8 mouse cellular contexts compared by ENCODE assay signal in genomic region chr2:119594113-119594981, GRCm38 (mm10). TPM values are rescaled to one million over a fixed set of nuclear protein-coding genes. Genes with fewer than 3 reads are reported as not detected.
DNase-seq lines count a peak whose midpoint lies in the region; ATAC-seq lines count a peak whose summit lies in the region.

No protein-coding gene starts in this region.

- peak; percentile 99 for ATAC-seq in CD4-positive, CD25-positive, alpha-beta regulatory T cell, adult 4 months
- ATAC-seq in heart, embryonic 14.5 days (ENCODE audit: insufficient number of reproducible peaks, insufficient read depth, low FRiP score, low read depth), result peak; percentile 92
- peak; percentile 93 for ATAC-seq in liver, embryonic 13.5 days (ENCODE audit: low read depth)
- peak; percentile 97 for ATAC-seq in stomach, embryonic 16.5 days (ENCODE audit: insufficient read depth, low FRiP score)

- H3K27ac ChIP-seq in heart, embryonic 14.5 days (replicated peaks in 1 of 2; ENCODE audit: control insufficient read depth in 1 of 2, insufficient read depth in 1 of 2, low read depth in 2 of 2, low read length in 2 of 2), result peak overlapping the region; percentile 96 to 99
- peak overlapping the region; percentile 96 for H3K27ac ChIP-seq in liver, embryonic 13.5 days
- H3K27ac ChIP-seq in stomach, embryonic 16.5 days (ENCODE audit: low read length), result peak overlapping the region; percentile 95

- H3K27me3 ChIP-seq in heart, embryonic 14.5 days (ENCODE audit: control insufficient read depth, insufficient read depth, low read length), result no peaks in the 10 kb centered on the region
- no peaks in the 10 kb centered on the region for H3K27me3 ChIP-seq in liver, embryonic 13.5 days
- no peaks in the 10 kb centered on the region for H3K27me3 ChIP-seq in stomach, embryonic 16.5 days (ENCODE audit: control insufficient read depth, insufficient read depth, low read length)

- peaks cover 32% of the 10 kb centered on the region for H3K36me3 ChIP-seq in heart, embryonic 14.5 days (ENCODE audit: control insufficient read depth, insufficient read depth, low read length)
- H3K36me3 ChIP-seq in liver, embryonic 13.5 days, result peaks cover 33% of the 10 kb centered on the region
- 0 out of 2 replicates have a peak, but pooled peaks cover 5% of the 10 kb centered on the region for H3K36me3 ChIP-seq in stomach, embryonic 16.5 days (ENCODE audit: control insufficient read depth, insufficient read depth, low read length)

- peak overlapping the region; percentile 76 for H3K4me2 ChIP-seq in heart, embryonic 14.5 days (ENCODE audit: low read length)
- peak overlapping the region; percentile 73 for H3K4me2 ChIP-seq in liver, embryonic 13.5 days
- H3K4me2 ChIP-seq in stomach, embryonic 16.5 days (ENCODE audit: low read depth, low read length), result peak overlapping the region; percentile 70

- peak overlapping the region; percentile 97 for H3K9ac ChIP-seq in heart, embryonic 14.5 days (ENCODE audit: low read length)
- H3K9ac ChIP-seq in liver, embryonic 13.5 days, result peak overlapping the region; percentile 98
- H3K9ac ChIP-seq in stomach, embryonic 16.5 days (ENCODE audit: low read length), result peak overlapping the region; percentile 99

- peak overlapping the region; percentile 63 to 96 for H3K4me3 ChIP-seq in heart, embryonic 14.5 days (ENCODE audit: control insufficient read depth in 1 of 2, insufficient read depth in 1 of 2, low read depth in 1 of 2, low read length in 2 of 2)
- peak overlapping the region; percentile 95 for H3K4me3 ChIP-seq in liver, embryonic 13.5 days (replicated peaks)
- H3K4me3 ChIP-seq in stomach, embryonic 16.5 days (replicated peaks; ENCODE audit: low read length), result peak overlapping the region; percentile 93

- peak; percentile 97 for DNase-seq in c-Kit-negative CD71-positive TER-119-positive erythroid progenitor cells, embryonic 14.5 days (ENCODE audit: low read depth, low spot score)
- peak; percentile 94 for DNase-seq in fibroblast of lung, adult 2 months (ENCODE audit: low read depth)
- peak; percentile 99 for DNase-seq in kidney, postnatal 14 days
- DNase-seq in liver, embryonic 13.5 days, result peak; percentile 92
- DNase-seq in neural tube, embryonic 10.5 days (ENCODE audit: extremely low spot score, low spot score), result peak; percentile 93

- H3K9me3 ChIP-seq in heart, embryonic 14.5 days (ENCODE audit: control insufficient read depth, low read length), result no peaks in the 10 kb centered on the region
- H3K9me3 ChIP-seq in liver, embryonic 13.5 days (replicated peaks), result no peaks in the 10 kb centered on the region
- H3K9me3 ChIP-seq in stomach, embryonic 16.5 days (replicated peaks; ENCODE audit: control insufficient read depth, low read length), result no peaks in the 10 kb centered on the region

- peaks cover 0 to 16% of the 10 kb centered on the region in 2 experiments; a peak in 2 of 4 replicates for H3K4me1 ChIP-seq in heart, embryonic 14.5 days (ENCODE audit: control insufficient read depth in 2 of 2, insufficient read depth in 2 of 2, low read length in 2 of 2)
- peaks cover 32% of the 10 kb centered on the region for H3K4me1 ChIP-seq in liver, embryonic 13.5 days (replicated peaks)
- H3K4me1 ChIP-seq in stomach, embryonic 16.5 days (ENCODE audit: control insufficient read depth, insufficient read depth, low read length), result peaks cover 14% of the 10 kb centered on the region; the same call in 1 of the 2 replicates

- under 1% methylated on average over 61 of the region's 61 CpGs for WGBS in heart, embryonic 14.5 days
- WGBS in liver, embryonic 13.5 days (ENCODE audit: insufficient replicate concordance), result under 1% methylated on average over 61 of the region's 61 CpGs
- under 1% methylated on average over 61 of the region's 61 CpGs for WGBS in stomach, embryonic 16.5 days

RNA-seq across cellular contexts. Expression of gene Nusap1, which starts 23.8 kb away (rescaled TPM):
- polyA plus RNA-seq in CD4-positive, CD25-positive, alpha-beta regulatory T cell, adult 4 months (2017; shearing (Covaris generic)), result 10 to 100 TPM in 1 of 2 experiments, 1 to 10 TPM in 1; 7.6 to 15.0 TPM
- 36.9 and 39.7 TPM in 2 replicates for polyA plus RNA-seq in heart, embryonic 14.5 days (2014; fragmentation: Nextera tagmentation; extraction: Ambion mirVana)
- 90.6 and 119 TPM in 2 replicates for polyA plus RNA-seq in liver, embryonic 13.5 days (2015; fragmentation: Nextera tagmentation; extraction: Ambion mirVana)
- polyA plus RNA-seq in stomach, embryonic 16.5 days (2015; fragmentation: Nextera tagmentation; extraction: Ambion mirVana), result 62.7 and 65.4 TPM in 2 replicates

RNA-seq across cellular contexts. Expression of gene Oip5, which starts 23.9 kb away (rescaled TPM):
- polyA plus RNA-seq in CD4-positive, CD25-positive, alpha-beta regulatory T cell, adult 4 months (2017; shearing (Covaris generic)), result 1 to 10 TPM; 2.6 to 4.6 TPM
- 17.7 and 20.7 TPM in 2 replicates for polyA plus RNA-seq in heart, embryonic 14.5 days (2014; fragmentation: Nextera tagmentation; extraction: Ambion mirVana)
- polyA plus RNA-seq in liver, embryonic 13.5 days (2015; fragmentation: Nextera tagmentation; extraction: Ambion mirVana), result 42.8 and 50.4 TPM in 2 replicates
- polyA plus RNA-seq in stomach, embryonic 16.5 days (2015; fragmentation: Nextera tagmentation; extraction: Ambion mirVana), result 22.3 and 24.9 TPM in 2 replicates

RNA-seq across cellular contexts. Expression of gene Chp1, which starts 46.9 kb away (rescaled TPM):
- polyA plus RNA-seq in CD4-positive, CD25-positive, alpha-beta regulatory T cell, adult 4 months (2017; shearing (Covaris generic)), result 10 to 100 TPM; 75.5 to 85.2 TPM
- 46.4 and 48.7 TPM in 2 replicates for polyA plus RNA-seq in heart, embryonic 14.5 days (2014; fragmentation: Nextera tagmentation; extraction: Ambion mirVana)
- polyA plus RNA-seq in liver, embryonic 13.5 days (2015; fragmentation: Nextera tagmentation; extraction: Ambion mirVana), result 47.3 and 54.2 TPM in 2 replicates
- 92.4 and 110 TPM in 2 replicates for polyA plus RNA-seq in stomach, embryonic 16.5 days (2015; fragmentation: Nextera tagmentation; extraction: Ambion mirVana)

RNA-seq across cellular contexts. Expression of gene Exd1, which starts 46.9 kb away (rescaled TPM):
- under 1 TPM in 1 of 2 experiments, not detected in 1; 0.16 TPM for polyA plus RNA-seq in CD4-positive, CD25-positive, alpha-beta regulatory T cell, adult 4 months (2017; shearing (Covaris generic))
- polyA plus RNA-seq in heart, embryonic 14.5 days (2014; fragmentation: Nextera tagmentation; extraction: Ambion mirVana), result 0.04 and 0.14 TPM in 2 replicates
- polyA plus RNA-seq in liver, embryonic 13.5 days (2015; fragmentation: Nextera tagmentation; extraction: Ambion mirVana), result 0.35 and 0.38 TPM in 2 replicates
- polyA plus RNA-seq in stomach, embryonic 16.5 days (2015; fragmentation: Nextera tagmentation; extraction: Ambion mirVana), result 0.18 and 0.24 TPM in 2 replicates

Comparison
In these comparisons a context has a peak if more than half of its experiments do, and no peak if none do; other contexts are left out.
1. Peak in every context shown above with its lines: DNase-seq, ATAC-seq, H3K4me3 ChIP-seq and H3K27ac ChIP-seq.